Mouse (Mus musculus) MEL (cell line): ENCODE measurements around the gene Saa1.

ENCODE experiments used
- CTCF ChIP-seq, 3 experiments: IDR thresholded peaks in 2 of 3; conservative IDR thresholded peaks in 1 of 3; 2 replicates each; pipeline ENCODE4 v1.5.1; 2011 to 2012; ENCODE audit warnings: low read length in 3 of 3, low read depth in 2 of 3, mild to moderate bottlenecking in 2 of 3, improper control_type of control experiment in 1 of 3, inconsistent platforms in 1 of 3, mixed read lengths in 1 of 3, moderate library complexity in 1 of 3; ENCODE audit not compliant: control insufficient read depth in 1 of 3, insufficient read depth in 1 of 3, poor library complexity in 1 of 3, severe bottlenecking in 1 of 3
- EP300 ChIP-seq, 2 experiments: IDR thresholded peaks; 2 replicates each; pipeline ENCODE4 v1.6.1; 2011; ENCODE audit warnings: improper control_type of control experiment in 2 of 2, low read length in 2 of 2, low read depth in 1 of 2, mild to moderate bottlenecking in 1 of 2
- ETS1 ChIP-seq: IDR thresholded peaks from 2 replicates; pipeline ENCODE4 v1.6.1; 2012; ENCODE audit warnings: low read depth, mild to moderate bottlenecking, inconsistent platforms, low read length, improper control_type of control experiment, moderate library complexity
- NELFE ChIP-seq: IDR thresholded peaks from 2 replicates; pipeline ENCODE4 v1.6.1; 2011; ENCODE audit warnings: low read depth, low read length, improper control_type of control experiment
- POLR2A ChIP-seq, 2 experiments: IDR thresholded peaks; 2 replicates each; pipeline ENCODE4 v1.6.1; 2011 to 2012; ENCODE audit warnings: low read length in 2 of 2, mild to moderate bottlenecking in 2 of 2, control low read depth in 1 of 2, improper control_type of control experiment in 1 of 2, low read depth in 1 of 2, moderate library complexity in 1 of 2; ENCODE audit not compliant: control insufficient read depth in 1 of 2, insufficient read depth in 1 of 2, poor library complexity in 1 of 2

GRCm38 (mm10) chr7:46768451-46768850 is 25.7 kb upstream of the Saa1 start:
- no peak for TF ChIP-seq POLR2A (IDR thresholded peaks at IDR 0.05; ENCODE audit: control insufficient read depth in 1 of 2, insufficient read depth in 1 of 2, low read depth in 1 of 2, low read length in 2 of 2, poor library complexity in 1 of 2)
- peak in 1 of 3 experiments; percentile 16; a peak in 1 of 6 replicates for TF ChIP-seq CTCF (IDR thresholded peaks at IDR 0.05 in 2 of 3, conservative IDR thresholded peaks at IDR 0.05 in 1 of 3; ENCODE audit: control insufficient read depth in 1 of 3, insufficient read depth in 1 of 3, low read depth in 2 of 3, low read length in 3 of 3, poor library complexity in 1 of 3, severe bottlenecking in 1 of 3)
- no peak for TF ChIP-seq ETS1
- no peak for TF ChIP-seq NELFE
- no peak for TF ChIP-seq EP300 (IDR thresholded peaks at IDR 0.05; ENCODE audit: low read depth in 1 of 2, low read length in 2 of 2)
